Comparison of ENCODE assay signal across 8 mouse cellular contexts in the genomic region with DNA sequence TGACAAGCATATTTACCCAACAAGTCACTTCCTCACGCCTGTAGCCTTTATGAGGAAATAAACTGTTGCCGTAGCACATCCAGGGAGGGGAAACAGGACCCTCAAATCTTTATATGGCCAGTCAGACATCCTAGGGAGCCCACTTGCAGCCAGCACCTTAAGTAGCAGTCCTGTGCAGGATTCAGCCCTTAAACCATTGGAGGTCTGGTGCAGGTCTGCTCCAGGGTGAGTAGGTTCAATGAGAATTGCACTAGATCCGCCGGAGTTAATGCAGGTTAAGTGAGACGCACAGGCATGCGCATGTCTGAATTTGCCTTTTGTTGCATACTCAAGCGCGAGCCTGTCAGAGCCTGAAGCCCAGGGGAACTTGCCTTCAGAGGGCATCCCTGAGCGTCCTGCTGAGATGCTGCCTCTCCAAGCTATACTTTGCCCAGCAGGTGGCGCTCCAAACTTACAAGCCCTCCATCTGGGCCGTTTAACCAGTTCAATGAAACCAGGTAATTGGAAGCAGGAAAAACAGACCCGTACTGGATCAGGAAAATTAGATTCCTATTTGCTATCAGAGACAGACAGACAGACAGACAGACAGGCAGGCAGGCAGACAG. TPM values are rescaled to one million over a fixed set of nuclear protein-coding genes. Genes with fewer than 3 reads are reported as not detected.
DNase-seq lines count a peak whose midpoint lies in the region; ATAC-seq and TF ChIP-seq lines count a peak whose summit lies in the region.

No protein-coding gene starts in this region.

- H3K36me3 ChIP-seq in embryonic facial prominence, embryonic 14.5 days (ENCODE audit: control insufficient read depth, insufficient read depth, low read length): no peaks in the 10 kb centered on the region
- H3K36me3 ChIP-seq in kidney, postnatal 0 days (ENCODE audit: insufficient read depth, low read length): no peaks in the 10 kb centered on the region
- H3K36me3 ChIP-seq in liver, adult 2 months (ENCODE audit: control insufficient read depth, insufficient read depth, low read length): no peaks in the 10 kb centered on the region
- no peaks in the 10 kb centered on the region for H3K36me3 ChIP-seq in splenic B cell, adult 2 months (ENCODE audit: control insufficient read depth, insufficient read depth, low read length, poor library complexity, severe bottlenecking)

- peak; percentile 89 for ATAC-seq in embryonic facial prominence, embryonic 14.5 days (ENCODE audit: low read depth)
- ATAC-seq in kidney, postnatal 0 days (replicated peaks; ENCODE audit: low FRiP score, low read depth): peak; percentile 81

- TF ChIP-seq CTCF in bone marrow, adult 2 months (IDR thresholded peaks at IDR 0.05; ENCODE audit: control insufficient read depth, insufficient read depth, low read length): peak; percentile 89
- peak; percentile 98 for TF ChIP-seq CTCF in kidney, postnatal 0 days (IDR thresholded peaks at IDR 0.05; ENCODE audit: low read depth)
- TF ChIP-seq CTCF in liver, adult 2 months (IDR thresholded peaks at IDR 0.05; ENCODE audit: low read depth, low read length): peak; percentile 92

- H3K27ac ChIP-seq in bone marrow, adult 2 months (ENCODE audit: control insufficient read depth, insufficient read depth, low read depth, low read length, poor library complexity): no peak overlapping the region
- no peak overlapping the region for H3K27ac ChIP-seq in embryonic facial prominence, embryonic 14.5 days (replicated peaks; ENCODE audit: low read depth, low read length)
- no peak overlapping the region for H3K27ac ChIP-seq in kidney, postnatal 0 days
- H3K27ac ChIP-seq in liver, adult 2 months (replicated peaks; ENCODE audit: insufficient read depth, low read depth, low read length): no peak overlapping the region

- 5% methylated on average over 12 of the region's 12 CpGs for WGBS in bone marrow, adult 2 months
- WGBS in embryonic facial prominence, embryonic 14.5 days: 9% methylated on average over 12 of the region's 12 CpGs
- 10% methylated on average over 12 of the region's 12 CpGs for WGBS in kidney, postnatal 0 days
- WGBS in liver, adult 2 months: 15% methylated on average over 12 of the region's 12 CpGs

- no peaks in the 10 kb centered on the region for H3K4me1 ChIP-seq in bone marrow, adult 2 months (ENCODE audit: control insufficient read depth, insufficient read depth, low read length)
- H3K4me1 ChIP-seq in embryonic facial prominence, embryonic 14.5 days (ENCODE audit: control insufficient read depth, insufficient read depth, low read length): peaks cover 31% of the 10 kb centered on the region
- no peaks in the 10 kb centered on the region; the same call in 1 of the 2 replicates for H3K4me1 ChIP-seq in kidney, postnatal 0 days (replicated peaks; ENCODE audit: insufficient read depth, low read length)
- H3K4me1 ChIP-seq in liver, adult 2 months (ENCODE audit: control insufficient read depth, insufficient read depth, low read length): peaks cover 3% of the 10 kb centered on the region; the same call in 1 of the 2 replicates

- DNase-seq in B cell, adult 2 months: peak; percentile 89
- DNase-seq in embryonic facial prominence, embryonic 14.5 days (ENCODE audit: low spot score): peak; percentile 98
- peak; percentile 85 to 91 for DNase-seq in heart, adult 9 months (ENCODE audit: low spot score in 2 of 2)
- peak; percentile 98 for DNase-seq in kidney, postnatal 0 days (ENCODE audit: low spot score)
- DNase-seq in liver, adult 2 months (ENCODE audit: extremely low read depth, low read depth, low spot score): peak; percentile 75
- peak; percentile 93 for DNase-seq in naive thymus-derived CD4-positive, alpha-beta T cell, adult 2 months (ENCODE audit: low read depth)
- DNase-seq in splenic B cell, adult 2 months (ENCODE audit: low read depth, low spot score): peak; percentile 93

- H3K9ac ChIP-seq in embryonic facial prominence, embryonic 14.5 days (ENCODE audit: low read depth, low read length): no peak overlapping the region
- H3K9ac ChIP-seq in kidney, postnatal 0 days (ENCODE audit: low read depth, low read length): no peak overlapping the region
- H3K9ac ChIP-seq in liver, adult 2 months (ENCODE audit: low read depth, low read length): no peak overlapping the region

- no peaks in the 10 kb centered on the region for H3K79me2 ChIP-seq in liver, adult 2 months (ENCODE audit: control insufficient read depth, insufficient read depth, low read length)

- H3K4me2 ChIP-seq in embryonic facial prominence, embryonic 14.5 days (ENCODE audit: low read depth, low read length): no peak overlapping the region
- H3K4me2 ChIP-seq in kidney, postnatal 0 days (ENCODE audit: low read length): no peak overlapping the region

- no peak overlapping the region for H3K4me3 ChIP-seq in bone marrow, adult 2 months (replicated peaks; ENCODE audit: control insufficient read depth, low read depth, low read length)
- H3K4me3 ChIP-seq in embryonic facial prominence, embryonic 14.5 days (ENCODE audit: low read depth, low read length): no peak overlapping the region
- no peak overlapping the region for H3K4me3 ChIP-seq in kidney, postnatal 0 days (replicated peaks; ENCODE audit: low read depth, low read length)
- no peak overlapping the region for H3K4me3 ChIP-seq in liver, adult 2 months (ENCODE audit: insufficient read depth, low read depth, low read length)

- no peaks in the 10 kb centered on the region for H3K9me3 ChIP-seq in embryonic facial prominence, embryonic 14.5 days (ENCODE audit: control insufficient read depth, low read length)
- no peaks in the 10 kb centered on the region for H3K9me3 ChIP-seq in kidney, postnatal 0 days (replicated peaks; ENCODE audit: low read length)

- no peak for TF ChIP-seq POLR2A in bone marrow, adult 2 months (IDR thresholded peaks at IDR 0.05; ENCODE audit: borderline replicate concordance, control insufficient read depth, low read depth, low read length)
- TF ChIP-seq POLR2A in liver, adult 2 months (IDR thresholded peaks at IDR 0.05; ENCODE audit: extremely low read depth, insufficient read depth, low read length): no peak

- H3K27me3 ChIP-seq in embryonic facial prominence, embryonic 14.5 days (replicated peaks; ENCODE audit: control insufficient read depth, insufficient read depth, low read length): no peaks in the 10 kb centered on the region
- H3K27me3 ChIP-seq in kidney, postnatal 0 days (ENCODE audit: insufficient read depth, low read length): no peaks in the 10 kb centered on the region
- H3K27me3 ChIP-seq in liver, adult 2 months (ENCODE audit: control insufficient read depth, insufficient read depth, low read length): no peaks in the 10 kb centered on the region
- no peaks in the 10 kb centered on the region for H3K27me3 ChIP-seq in splenic B cell, adult 2 months (ENCODE audit: control insufficient read depth, insufficient read depth, low read length, poor library complexity, severe bottlenecking)

RNA-seq across cellular contexts. Expression of a gene that starts 37.8 kb away (rescaled TPM):
- polyA plus RNA-seq in bone marrow, adult 2 months (2011; ENCODE audit: insufficient read depth, insufficient read length, low replicate concordance, missing spikeins): not detected in 2 replicates
- polyA plus RNA-seq in embryonic facial prominence, embryonic 14.5 days (2014; fragmentation: Nextera tagmentation; extraction: Ambion mirVana): not detected in 2 replicates
- polyA plus RNA-seq in kidney, postnatal 0 days (2015; fragmentation: Nextera tagmentation; extraction: Ambion mirVana): not detected in 2 replicates
- total RNA-seq in liver, adult 2 months (2014; rRNA removed): not detected in 2 replicates
- not detected in 2 replicates for polyA plus RNA-seq in liver, adult 2 months (2012; rRNA removed)

RNA-seq across cellular contexts. Expression of a gene that starts 45.7 kb away (rescaled TPM):
- 0.75 and 3.8 TPM in 2 replicates for polyA plus RNA-seq in bone marrow, adult 2 months (2011; ENCODE audit: insufficient read depth, insufficient read length, low replicate concordance, missing spikeins)
- polyA plus RNA-seq in embryonic facial prominence, embryonic 14.5 days (2014; fragmentation: Nextera tagmentation; extraction: Ambion mirVana): 12.9 TPM in 2 replicates
- polyA plus RNA-seq in kidney, postnatal 0 days (2015; fragmentation: Nextera tagmentation; extraction: Ambion mirVana): 6.2 TPM in 2 replicates
- 1.1 and 1.7 TPM in 2 replicates for total RNA-seq in liver, adult 2 months (2014; rRNA removed)
- polyA plus RNA-seq in liver, adult 2 months (2012; rRNA removed): 4.1 and 5.2 TPM in 2 replicates
